ENCODE assay signal across 24 mouse cellular contexts in genomic region chr3:32180519-32180918, GRCm38 (mm10).
"Had no signal": no experiment of that assay in that cellular context is flagged by ENCODE, and none has a peak within 500 bp of the region (broad histone marks: within the 10 kb centered on the region; RNA-seq: fewer than 3 reads in every experiment).

No protein-coding gene starts in this region.

- H3K27me3 ChIP-seq: heart, embryonic 13.5 days; heart, embryonic 15.5 days; hindbrain, embryonic 13.5 days; hindbrain, embryonic 15.5 days; limb, embryonic 13.5 days; limb, embryonic 15.5 days; liver, embryonic 12.5 days had no signal

- H3K9ac ChIP-seq: heart, embryonic 13.5 days; heart, embryonic 15.5 days; hindbrain, embryonic 13.5 days; hindbrain, embryonic 15.5 days; limb, embryonic 13.5 days; limb, embryonic 15.5 days; liver, embryonic 12.5 days; liver, embryonic 14.5 days had no signal

- H3K36me3 ChIP-seq: heart, embryonic 13.5 days; heart, embryonic 15.5 days; hindbrain, embryonic 13.5 days; hindbrain, embryonic 15.5 days; limb, embryonic 13.5 days; limb, embryonic 15.5 days; liver, embryonic 12.5 days had no signal

- H3K4me3 ChIP-seq: heart, adult 2 months; heart, embryonic 13.5 days; heart, embryonic 15.5 days; hindbrain, embryonic 13.5 days; hindbrain, embryonic 15.5 days; limb, embryonic 13.5 days; limb, embryonic 15.5 days; liver, embryonic 12.5 days had no signal

- DNase-seq: gastrocnemius, postnatal 14 days; gastrocnemius, postnatal 36 days; heart, adult 2 months; heart, postnatal 14 days; heart, postnatal 36 days; kidney, adult 11 months; kidney, adult 2 months; kidney, postnatal 14 days; kidney, postnatal 36 days; layer of hippocampus, adult 9-11 months; layer of hippocampus, postnatal 36 days; left cerebral cortex, postnatal 4 days had no signal

- H3K27ac ChIP-seq: heart, adult 2 months; heart, embryonic 13.5 days; heart, embryonic 15.5 days; hindbrain, embryonic 13.5 days; hindbrain, embryonic 15.5 days; hindbrain, postnatal 0 days; kidney, postnatal 0 days; limb, embryonic 13.5 days; limb, embryonic 15.5 days; liver, embryonic 12.5 days; liver, embryonic 14.5 days had no signal

- H3K4me2 ChIP-seq: heart, embryonic 11.5 days; heart, embryonic 13.5 days; heart, embryonic 15.5 days; hindbrain, embryonic 13.5 days; hindbrain, embryonic 15.5 days; limb, embryonic 13.5 days; limb, embryonic 15.5 days; liver, embryonic 12.5 days had no signal

- ATAC-seq: hindbrain, postnatal 0 days; intestine, embryonic 16.5 days; liver, embryonic 12.5 days had no signal

- H3K9me3 ChIP-seq: heart, embryonic 13.5 days; heart, embryonic 15.5 days; hindbrain, embryonic 15.5 days; limb, embryonic 13.5 days; limb, embryonic 15.5 days; liver, embryonic 12.5 days had no signal

- H3K4me1 ChIP-seq: heart, embryonic 13.5 days; heart, embryonic 15.5 days; hindbrain, embryonic 13.5 days; hindbrain, embryonic 15.5 days; limb, embryonic 15.5 days; liver, embryonic 12.5 days had no signal
